Mouse (Mus musculus) lung, postnatal 0 days (tissue): ENCODE results near the gene Lce1b.

Experiments
- CTCF ChIP-seq: IDR thresholded peaks from 2 replicates; pipeline ENCODE4 v1.5.1; 2016; ENCODE audit warnings: antibody characterized with exemption, mild to moderate bottlenecking
- EP300 ChIP-seq: IDR thresholded peaks from 2 replicates; pipeline ENCODE4 v1.6.1; 2016; ENCODE audit warnings: antibody characterized with exemption, mild to moderate bottlenecking, control low read depth

DNA sequence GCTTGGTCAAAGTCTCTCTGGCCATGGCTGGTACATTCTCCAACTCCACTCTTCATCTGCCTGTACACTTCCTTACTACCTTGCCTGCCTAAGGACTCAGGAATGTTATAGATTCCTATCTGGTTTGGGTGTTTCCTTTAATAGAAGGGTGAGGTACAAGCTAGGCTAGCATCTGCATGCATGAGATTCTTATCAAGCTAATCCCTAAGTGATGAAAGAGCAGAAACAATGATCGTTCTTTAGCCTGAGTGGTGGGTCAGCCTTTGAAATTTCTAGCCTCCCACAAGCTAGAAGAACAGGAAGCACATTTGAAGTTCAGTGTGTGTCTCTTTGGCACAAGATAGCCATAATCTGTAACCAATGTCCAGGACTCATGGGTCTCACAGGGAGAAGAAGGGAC lies 46.9 kb downstream of the Lce1b start:
- TF ChIP-seq CTCF: no peak
- TF ChIP-seq EP300: no peak
